Mouse (Mus musculus): ENCODE results near the gene Snrpd2. TPM values are rescaled to one million over a fixed set of nuclear protein-coding genes. Genes with fewer than 3 reads are reported as not detected.

Gene Snrpd2
- polyA plus RNA-seq, 1 experiment from 2014 or later = 155 TPM

GRCm38 (mm10) chr7:19201660-19202059 lies 52.1 kb downstream of the Snrpd2 start:
- Histone ChIP-seq H3K9ac (ENCODE audit: low read depth, low read length) (no peak overlapping the region), H3K27me3 (ENCODE audit: control insufficient read depth, insufficient read depth, low read length) (no peaks in the 10 kb centered on the region), H3K4me1 (ENCODE audit: control insufficient read depth, insufficient read depth, low read length) (no peaks in the 10 kb centered on the region), H3K27ac (ENCODE audit: low read depth, low read length) (no peak overlapping the region), H3K4me3 (ENCODE audit: low read length) (no peak overlapping the region), H3K4me2 (replicated peaks; ENCODE audit: low read depth, low read length) (no peak overlapping the region), H3K36me3 (ENCODE audit: control insufficient read depth, insufficient read depth, low read length) (peaks cover 47% of the 10 kb centered on the region), H3K9me3 (ENCODE audit: control insufficient read depth, low read length) (no peaks in the 10 kb centered on the region)
- 73% methylated on average over 15 of the region's 15 CpGs for WGBS
- no peak for ATAC-seq (ENCODE audit: low FRiP score, low TSS enrichment)

DNA sequence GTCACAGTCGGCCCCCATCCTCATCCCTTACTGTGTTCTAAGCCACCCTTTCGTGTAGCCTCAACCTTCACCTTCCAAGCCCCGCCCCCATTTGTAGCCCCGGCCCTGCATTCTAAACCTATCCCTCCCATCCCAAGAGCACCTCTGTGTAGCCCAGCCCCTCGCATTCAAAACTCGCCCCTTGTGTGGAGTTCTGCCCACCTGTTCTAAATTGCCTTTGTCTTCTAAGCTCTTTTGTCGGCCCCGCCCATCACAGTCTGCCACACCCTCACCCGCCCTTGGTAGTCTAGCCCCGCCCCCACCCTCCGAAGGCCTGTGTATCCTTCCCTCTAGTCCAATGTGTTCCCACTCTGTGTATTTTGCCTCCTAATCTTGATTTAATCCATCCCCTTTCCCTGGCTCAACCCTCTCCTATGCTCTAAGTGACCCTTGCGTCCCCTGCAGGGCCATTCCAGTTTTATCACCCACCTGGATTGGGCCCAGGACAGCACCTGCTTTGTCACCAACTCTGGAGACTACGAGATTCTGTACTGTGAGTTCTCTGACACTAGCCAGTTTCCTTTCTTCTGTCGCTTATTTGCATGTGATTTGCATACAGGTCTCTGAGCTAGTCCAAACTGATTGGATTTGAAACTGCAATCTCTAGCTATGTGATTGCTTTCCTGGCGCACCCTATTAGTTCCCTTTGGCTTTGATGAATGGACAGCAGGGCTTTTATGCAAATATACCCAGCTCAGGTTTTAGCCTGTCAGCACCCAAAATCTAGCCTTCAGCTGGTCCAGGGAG lies 52.7 kb downstream of the Snrpd2 start:
- Histone ChIP-seq H3K27me3 (ENCODE audit: control insufficient read depth, insufficient read depth, low read length) (no peaks in the 10 kb centered on the region), H3K4me2 (replicated peaks; ENCODE audit: low read depth, low read length) (no peak overlapping the region), H3K36me3 (ENCODE audit: control insufficient read depth, insufficient read depth, low read length) (peaks cover 44% of the 10 kb centered on the region), H3K4me3 (ENCODE audit: low read length) (no peak overlapping the region), H3K9me3 (ENCODE audit: control insufficient read depth, low read length) (no peaks in the 10 kb centered on the region), H3K4me1 (ENCODE audit: control insufficient read depth, insufficient read depth, low read length) (no peaks in the 10 kb centered on the region), H3K9ac (ENCODE audit: low read depth, low read length) (no peak overlapping the region), H3K27ac (ENCODE audit: low read depth, low read length) (no peak overlapping the region)
- 57% methylated on average over 15 of the region's 15 CpGs for WGBS
- no peak for ATAC-seq (ENCODE audit: low FRiP score, low TSS enrichment)

MicroRNA genes within 50 kb of the gene (microRNA counts, 519-probe panel; counts per million panel counts)
- not detected for microRNA mmu-miR-330

Small RNA genes lying within 50 kb of the gene (microRNA-seq; reads per million reads assigned to microRNA genes)
- gene Mir330 = 268 reads per million, percentile 67 among the genes with 10 or more reads in this experiment

Other genes starting within 250 kb of the Snrpd2 start
- 21.0 and 21.4 TPM in 2 replicates for gene Ccdc61, start 239.3 kb upstream of the Snrpd2 start, polyA plus RNA-seq (2014; fragmentation: Nextera tagmentation; extraction: Ambion mirVana)
- 0.96 and 1.1 TPM in 2 replicates for gene Nova2, start 223.8 kb upstream of the Snrpd2 start, polyA plus RNA-seq (2014; fragmentation: Nextera tagmentation; extraction: Ambion mirVana)
- not detected in 2 replicates for gene Nanos2, start 162.3 kb upstream of the Snrpd2 start, polyA plus RNA-seq (2014; fragmentation: Nextera tagmentation; extraction: Ambion mirVana)
- 3.9 and 4.9 TPM in 2 replicates for gene Mypop, start 158.5 kb upstream of the Snrpd2 start, polyA plus RNA-seq (2014; fragmentation: Nextera tagmentation; extraction: Ambion mirVana)
- 28.6 and 30.3 TPM in 2 replicates for gene Irf2bp1, start 145.7 kb upstream of the Snrpd2 start, polyA plus RNA-seq (2014; fragmentation: Nextera tagmentation; extraction: Ambion mirVana)
- gene Foxa3, start 126.2 kb upstream of the Snrpd2 start, polyA plus RNA-seq (2014; fragmentation: Nextera tagmentation; extraction: Ambion mirVana) = not detected in 2 replicates
- 26.7 and 39.4 TPM in 2 replicates for gene Sympk, start 125.3 kb upstream of the Snrpd2 start, polyA plus RNA-seq (2014; fragmentation: Nextera tagmentation; extraction: Ambion mirVana)
- gene Rsph6a, start 95.0 kb upstream of the Snrpd2 start, polyA plus RNA-seq (2014; fragmentation: Nextera tagmentation; extraction: Ambion mirVana) = not detected in 2 replicates
- gene Dmwd, start 73.5 kb upstream of the Snrpd2 start, polyA plus RNA-seq (2014; fragmentation: Nextera tagmentation; extraction: Ambion mirVana) = 20.5 and 23.2 TPM in 2 replicates
- gene Dmpk, start 65.9 kb upstream of the Snrpd2 start, polyA plus RNA-seq (2014; fragmentation: Nextera tagmentation; extraction: Ambion mirVana) = 12.1 and 14.9 TPM in 2 replicates
- gene Six5, start 55.1 kb upstream of the Snrpd2 start, polyA plus RNA-seq (2014; fragmentation: Nextera tagmentation; extraction: Ambion mirVana) = 13.3 and 13.6 TPM in 2 replicates
- gene Gm4969, start 31.4 kb upstream of the Snrpd2 start, polyA plus RNA-seq (2014; fragmentation: Nextera tagmentation; extraction: Ambion mirVana) = 2.3 and 4.5 TPM in 2 replicates
- 5.7 and 10.0 TPM in 2 replicates for gene Fbxo46, start 29.9 kb upstream of the Snrpd2 start, polyA plus RNA-seq (2014; fragmentation: Nextera tagmentation; extraction: Ambion mirVana)
- gene Qpctl, start 431 bp upstream of the Snrpd2 start, polyA plus RNA-seq (2014; fragmentation: Nextera tagmentation; extraction: Ambion mirVana) = 8.9 and 12.8 TPM in 2 replicates
- 0.31 and 0.45 TPM in 2 replicates for gene Gipr, start 16.4 kb downstream of the Snrpd2 start, polyA plus RNA-seq (2014; fragmentation: Nextera tagmentation; extraction: Ambion mirVana)
- 2.8 and 5.7 TPM in 2 replicates for gene Eml2, start 26.7 kb downstream of the Snrpd2 start, polyA plus RNA-seq (2014; fragmentation: Nextera tagmentation; extraction: Ambion mirVana)
- gene Gpr4, start 62.8 kb downstream of the Snrpd2 start, polyA plus RNA-seq (2014; fragmentation: Nextera tagmentation; extraction: Ambion mirVana) = 2.4 and 3.4 TPM in 2 replicates
- 33.3 and 44.6 TPM in 2 replicates for gene Opa3, start 78.6 kb downstream of the Snrpd2 start, polyA plus RNA-seq (2014; fragmentation: Nextera tagmentation; extraction: Ambion mirVana)
- 54.2 and 56.5 TPM in 2 replicates for gene Vasp, start 122.1 kb downstream of the Snrpd2 start, polyA plus RNA-seq (2014; fragmentation: Nextera tagmentation; extraction: Ambion mirVana)
- not detected in 2 replicates for gene Ppm1n, start 130.3 kb downstream of the Snrpd2 start, polyA plus RNA-seq (2014; fragmentation: Nextera tagmentation; extraction: Ambion mirVana)
- 5.4 and 5.7 TPM in 2 replicates for gene Rtn2, start 132.9 kb downstream of the Snrpd2 start, polyA plus RNA-seq (2014; fragmentation: Nextera tagmentation; extraction: Ambion mirVana)
- 0.14 and 0.20 TPM in 2 replicates for gene Fosb, start 160.3 kb downstream of the Snrpd2 start, polyA plus RNA-seq (2014; fragmentation: Nextera tagmentation; extraction: Ambion mirVana)
- 95.2 and 102 TPM in 2 replicates for gene Ercc1, start 195.1 kb downstream of the Snrpd2 start, polyA plus RNA-seq (2014; fragmentation: Nextera tagmentation; extraction: Ambion mirVana)
- 21.9 and 26.8 TPM in 2 replicates for gene Cd3eap, start 209.8 kb downstream of the Snrpd2 start, polyA plus RNA-seq (2014; fragmentation: Nextera tagmentation; extraction: Ambion mirVana)
- gene Ppp1r13l, start 210.0 kb downstream of the Snrpd2 start, polyA plus RNA-seq (2014; fragmentation: Nextera tagmentation; extraction: Ambion mirVana) = 5.4 and 7.8 TPM in 2 replicates
- 11.9 and 12.6 TPM in 2 replicates for gene Ercc2, start 232.3 kb downstream of the Snrpd2 start, polyA plus RNA-seq (2014; fragmentation: Nextera tagmentation; extraction: Ambion mirVana)

Data from kidney, embryonic 14.5 days (tissue).